Mouse (Mus musculus): ENCODE results near the gene Plpp1. TPM values are rescaled to one million over a fixed set of nuclear protein-coding genes. Genes with fewer than 3 reads are reported as not detected.

Gene Plpp1
- polyA plus RNA-seq (2017; shearing (Covaris generic)): 4.4 TPM

DNA sequence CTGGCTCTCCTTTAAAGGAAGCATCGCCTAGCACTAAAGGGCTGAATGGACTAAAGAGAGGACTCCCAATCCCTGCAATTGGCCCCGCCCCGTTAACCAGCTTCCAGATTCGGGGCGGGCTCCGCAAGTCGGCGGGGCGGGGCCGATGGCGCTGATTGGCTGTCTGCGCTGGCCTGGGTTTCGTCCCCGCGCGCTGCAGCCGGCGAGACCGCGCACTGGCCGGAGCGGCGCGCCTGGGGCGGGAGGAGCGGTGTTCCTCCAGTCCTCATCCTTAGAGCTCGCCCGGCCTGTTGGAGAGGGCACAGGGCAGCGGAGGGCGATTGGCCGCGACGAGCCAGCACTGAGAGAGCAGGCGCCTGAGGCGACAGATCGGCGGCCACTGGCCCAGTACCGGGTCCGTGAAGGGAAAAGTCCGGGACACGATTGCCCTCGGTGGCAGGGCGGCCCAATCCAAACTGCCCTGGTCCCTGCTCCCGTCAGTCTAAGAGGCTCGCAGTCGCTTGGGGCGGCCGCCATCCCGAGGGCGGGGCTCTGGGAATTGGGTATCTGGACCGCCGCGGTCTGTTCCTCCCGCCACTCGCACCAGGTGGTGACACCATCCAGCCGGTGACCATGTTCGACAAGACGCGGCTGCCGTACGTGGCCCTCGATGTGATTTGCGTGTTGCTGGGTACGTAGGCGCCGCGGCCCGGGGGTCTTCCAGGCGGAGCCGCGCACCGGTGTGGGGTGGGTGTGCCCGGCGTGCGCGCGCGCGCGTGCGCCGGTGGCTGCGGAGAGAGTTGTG is at the start of gene Plpp1:
Gene Plpp1, plus strand, starts transcription at position 196 of the 784 bp plus-strand sequence.

Other genes starting within 250 kb of the Plpp1 start
- gene Il31ra, start 206.4 kb upstream of the Plpp1 start, polyA plus RNA-seq (2017; shearing (Covaris generic)): 0.08 TPM
- gene Ddx4, start 148.3 kb upstream of the Plpp1 start, polyA plus RNA-seq (2017; shearing (Covaris generic)): not detected
- 39.7 TPM for gene Slc38a9, start 140.0 kb upstream of the Plpp1 start, polyA plus RNA-seq (2017; shearing (Covaris generic))
- gene Mtrex, start 126.6 kb downstream of the Plpp1 start, polyA plus RNA-seq (2017; shearing (Covaris generic)): 81.5 TPM
- 29.8 TPM for gene Dhx29, start 126.7 kb downstream of the Plpp1 start, polyA plus RNA-seq (2017; shearing (Covaris generic))
- 0.35 TPM for gene Ccno, start 187.0 kb downstream of the Plpp1 start, polyA plus RNA-seq (2017; shearing (Covaris generic))
- gene Mcidas, start 193.1 kb downstream of the Plpp1 start, polyA plus RNA-seq (2017; shearing (Covaris generic)): 0.07 TPM
- gene Cdc20b, start 234.3 kb downstream of the Plpp1 start, polyA plus RNA-seq (2017; shearing (Covaris generic)): not detected
- gene Gpx8, start 245.6 kb downstream of the Plpp1 start, polyA plus RNA-seq (2017; shearing (Covaris generic)): not detected